In the genomic region with DNA sequence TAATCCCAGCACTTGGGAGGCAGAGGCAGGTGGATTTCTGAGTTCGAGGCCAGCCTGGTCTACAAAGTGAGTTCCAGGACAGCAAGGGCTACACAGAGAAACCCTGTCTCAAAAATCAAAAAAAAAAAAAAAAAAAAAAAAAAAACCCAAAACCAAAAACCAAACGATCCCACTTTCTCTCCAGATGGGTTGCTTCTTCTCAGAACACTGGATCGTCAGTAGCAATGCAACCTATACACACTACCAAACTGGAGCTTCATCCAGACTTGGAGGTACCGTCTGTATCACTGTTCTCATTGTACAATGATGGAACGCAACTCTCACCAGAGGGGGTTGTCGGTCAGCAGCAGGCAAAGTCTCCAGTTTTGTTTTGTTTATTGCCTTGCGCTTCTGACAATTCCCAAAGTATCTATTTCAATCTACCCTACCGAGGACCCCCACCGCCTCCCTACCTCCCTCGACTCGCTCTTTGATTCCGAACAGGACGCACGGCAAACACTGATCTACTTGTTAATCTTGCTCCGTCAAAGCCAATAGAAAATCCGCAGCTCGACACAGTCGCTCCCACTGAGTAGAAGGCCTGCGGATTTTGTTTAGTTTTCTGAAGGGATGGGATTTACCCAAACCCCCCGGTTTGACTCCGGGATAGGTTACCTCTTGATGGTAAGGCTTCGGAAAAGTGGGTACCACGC, we compare ENCODE assay signal across 7 mouse cellular contexts. TPM values are rescaled to one million over a fixed set of nuclear protein-coding genes. Genes with fewer than 3 reads are reported as not detected.
A peak's percentile ranks its signal among the peaks of the same experiment; 100 is the strongest.
DNase-seq lines count a peak whose midpoint lies in the region; ATAC-seq and TF ChIP-seq lines count a peak whose summit lies in the region.

No protein-coding gene starts in this region.

- peak overlapping the region; percentile 98 for H3K4me3 ChIP-seq in megakaryocyte, embryonic 14.5 days (replicated peaks)
- H3K4me3 ChIP-seq in embryonic fibroblast, embryonic 13.5 days (ENCODE audit: insufficient read depth, low read length) = peak overlapping the region; percentile 71
- H3K4me3 ChIP-seq in limb, embryonic 10.5 days = peak overlapping the region; percentile 88
- peak overlapping the region; percentile 82 for H3K4me3 ChIP-seq in olfactory bulb, adult 2 months (ENCODE audit: insufficient read depth, low read depth, low read length)

- H3K36me3 ChIP-seq in megakaryocyte, embryonic 14.5 days (replicated peaks; ENCODE audit: low read length) = peaks cover 45% of the 10 kb centered on the region
- H3K36me3 ChIP-seq in limb, embryonic 10.5 days = peaks cover 45% of the 10 kb centered on the region

- no peak for ATAC-seq in megakaryocyte, adult 5-6 weeks (ENCODE audit: poor library complexity, severe bottlenecking)

- TF ChIP-seq CTCF in embryonic fibroblast, embryonic 13.5 days (IDR thresholded peaks at IDR 0.05; ENCODE audit: borderline replicate concordance, insufficient read depth, low read length) = no peak
- no peak for TF ChIP-seq CTCF in olfactory bulb, adult 2 months (IDR thresholded peaks at IDR 0.05; ENCODE audit: insufficient read depth, low read depth, low read length)

- peak overlapping the region; percentile 66; the same call in 1 of the 2 replicates for H3K27ac ChIP-seq in embryonic fibroblast, embryonic 13.5 days (ENCODE audit: insufficient read depth, low read length)
- H3K27ac ChIP-seq in limb, embryonic 10.5 days = peak overlapping the region; percentile 96
- peak overlapping the region; percentile 95; the same call in 1 of the 2 replicates for H3K27ac ChIP-seq in olfactory bulb, adult 2 months (ENCODE audit: insufficient read depth, low read depth, low read length)

- WGBS in limb, embryonic 10.5 days = 4% methylated on average over 23 of the region's 23 CpGs
- WGBS in olfactory bulb, adult 2 months = 3% methylated on average over 23 of the region's 23 CpGs

- no peak for TF ChIP-seq POLR2A in embryonic fibroblast, embryonic 13.5 days (IDR thresholded peaks at IDR 0.05; ENCODE audit: low read depth, low read length)
- TF ChIP-seq POLR2A in olfactory bulb, adult 2 months (IDR thresholded peaks at IDR 0.05; ENCODE audit: insufficient read depth, low read depth, low read length) = no peak

- no peaks in the 10 kb centered on the region for H3K9me3 ChIP-seq in megakaryocyte, embryonic 14.5 days
- peaks cover 3% of the 10 kb centered on the region; the same call in 1 of the 2 replicates for H3K9me3 ChIP-seq in limb, embryonic 10.5 days (replicated peaks)

- H3K27me3 ChIP-seq in megakaryocyte, embryonic 14.5 days (replicated peaks) = no peaks in the 10 kb centered on the region
- H3K27me3 ChIP-seq in limb, embryonic 10.5 days (ENCODE audit: low read depth, poor library complexity, severe bottlenecking) = no peaks in the 10 kb centered on the region

- no peak for DNase-seq in limb, embryonic 10.5 days (ENCODE audit: low spot score)
- no peak for DNase-seq in right cerebral cortex, adult 2 months (ENCODE audit: low spot score in 2 of 2)
- no peak for DNase-seq in ovary, postnatal 10 days (ENCODE audit: low spot score)

- H3K4me1 ChIP-seq in megakaryocyte, embryonic 14.5 days = peaks cover 39% of the 10 kb centered on the region
- H3K4me1 ChIP-seq in embryonic fibroblast, embryonic 13.5 days (ENCODE audit: control insufficient read depth, insufficient read depth, low read length) = peaks cover 2% of the 10 kb centered on the region; the same call in 1 of the 2 replicates
- H3K4me1 ChIP-seq in limb, embryonic 10.5 days = peaks cover 11% of the 10 kb centered on the region
- peaks cover 2% of the 10 kb centered on the region; the same call in 1 of the 2 replicates for H3K4me1 ChIP-seq in olfactory bulb, adult 2 months (ENCODE audit: control insufficient read depth, insufficient read depth, low read length)

RNA-seq across cellular contexts. Expression of gene Nudt5, which starts 0.5 kb away (rescaled TPM):
- 1.5 and 16.9 TPM in 2 replicates for polyA plus RNA-seq in megakaryocyte, embryonic 14.5 days (2012; ENCODE audit: insufficient read depth, low replicate concordance)
- total RNA-seq in megakaryocyte, adult 5-6 weeks (2015) = 29.2 and 33.5 TPM in 2 replicates
- total RNA-seq in megakaryocyte, adult 5-6 weeks (2017) = 25.1 and 31.2 TPM in 2 replicates
- 86.6 and 89.6 TPM in 2 replicates for polyA plus RNA-seq in embryonic fibroblast, embryonic 13.5 days (2011; ENCODE audit: insufficient read length, low read depth, missing spikeins)
- polyA plus RNA-seq in limb, embryonic 10.5 days (2016; fragmentation: Nextera tagmentation; extraction: Ambion mirVana) = 120 and 139 TPM in 2 replicates
- polyA plus RNA-seq in olfactory bulb, adult 2 months (2012; ENCODE audit: insufficient read depth, insufficient read length, low replicate concordance, missing spikeins) = not detected in 2 replicates

RNA-seq across cellular contexts. Expression of gene Cdc123, which starts 0.6 kb away (rescaled TPM):
- 25.9 and 129 TPM in 2 replicates for polyA plus RNA-seq in megakaryocyte, embryonic 14.5 days (2012; ENCODE audit: insufficient read depth, low replicate concordance)
- 91.2 and 110 TPM in 2 replicates for total RNA-seq in megakaryocyte, adult 5-6 weeks (2015)
- total RNA-seq in megakaryocyte, adult 5-6 weeks (2017) = 80.7 and 85.0 TPM in 2 replicates
- 159 and 172 TPM in 2 replicates for polyA plus RNA-seq in embryonic fibroblast, embryonic 13.5 days (2011; ENCODE audit: insufficient read length, low read depth, missing spikeins)
- 406 and 414 TPM in 2 replicates for polyA plus RNA-seq in limb, embryonic 10.5 days (2016; fragmentation: Nextera tagmentation; extraction: Ambion mirVana)
- not detected in 2 replicates for polyA plus RNA-seq in olfactory bulb, adult 2 months (2012; ENCODE audit: insufficient read depth, insufficient read length, low replicate concordance, missing spikeins)

RNA-seq across cellular contexts. Expression of gene Gm13199, which starts 18.4 kb away (rescaled TPM):
- not detected in 2 replicates for polyA plus RNA-seq in megakaryocyte, embryonic 14.5 days (2012; ENCODE audit: insufficient read depth, low replicate concordance)
- total RNA-seq in megakaryocyte, adult 5-6 weeks (2015) = 0.51 TPM in 1 of 2 replicates, not detected in the other
- not detected in 2 replicates for total RNA-seq in megakaryocyte, adult 5-6 weeks (2017)
- polyA plus RNA-seq in embryonic fibroblast, embryonic 13.5 days (2011; ENCODE audit: insufficient read length, low read depth, missing spikeins) = 0.90 TPM in 1 of 2 replicates, not detected in the other
- 2.7 TPM in 2 replicates for polyA plus RNA-seq in limb, embryonic 10.5 days (2016; fragmentation: Nextera tagmentation; extraction: Ambion mirVana)
- polyA plus RNA-seq in olfactory bulb, adult 2 months (2012; ENCODE audit: insufficient read depth, insufficient read length, low replicate concordance, missing spikeins) = not detected in 2 replicates

RNA-seq across cellular contexts. Expression of gene Sec61a2, which starts 50.9 kb away (rescaled TPM):
- 0.56 TPM in 1 of 2 replicates, not detected in the other for polyA plus RNA-seq in megakaryocyte, embryonic 14.5 days (2012; ENCODE audit: insufficient read depth, low replicate concordance)
- total RNA-seq in megakaryocyte, adult 5-6 weeks (2015) = 11.6 and 12.5 TPM in 2 replicates
- 4.0 and 5.7 TPM in 2 replicates for total RNA-seq in megakaryocyte, adult 5-6 weeks (2017)
- 65.9 and 80.0 TPM in 2 replicates for polyA plus RNA-seq in embryonic fibroblast, embryonic 13.5 days (2011; ENCODE audit: insufficient read length, low read depth, missing spikeins)
- 85.0 and 95.1 TPM in 2 replicates for polyA plus RNA-seq in limb, embryonic 10.5 days (2016; fragmentation: Nextera tagmentation; extraction: Ambion mirVana)
- not detected in 2 replicates for polyA plus RNA-seq in olfactory bulb, adult 2 months (2012; ENCODE audit: insufficient read depth, insufficient read length, low replicate concordance, missing spikeins)
